Mouse (Mus musculus): ENCODE measurements around the gene Snx19.
A peak's percentile ranks its signal among the peaks of the same experiment; 100 is the strongest.

Snx19 gene

DNA sequence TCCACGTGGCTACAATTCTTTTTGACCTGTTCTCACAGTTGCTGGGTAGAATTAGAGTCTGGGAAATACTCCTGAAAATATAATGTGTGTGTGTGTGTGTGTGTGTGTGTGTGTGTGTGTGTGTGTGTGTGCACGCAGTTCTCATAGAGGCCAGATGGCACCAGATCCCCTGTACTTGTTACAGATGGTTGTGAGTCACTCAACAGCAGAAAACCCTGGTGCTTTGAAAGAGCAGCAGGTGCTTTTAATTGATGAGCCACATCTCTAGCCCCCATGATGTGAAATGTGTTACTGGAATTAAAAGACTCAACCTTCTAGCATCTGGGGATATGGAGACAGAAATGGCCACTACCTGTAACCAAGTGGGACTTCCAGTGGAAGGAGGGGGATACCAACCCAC is 58.3 kb downstream of the Snx19 start:
- no peak for DNase-seq

DNA sequence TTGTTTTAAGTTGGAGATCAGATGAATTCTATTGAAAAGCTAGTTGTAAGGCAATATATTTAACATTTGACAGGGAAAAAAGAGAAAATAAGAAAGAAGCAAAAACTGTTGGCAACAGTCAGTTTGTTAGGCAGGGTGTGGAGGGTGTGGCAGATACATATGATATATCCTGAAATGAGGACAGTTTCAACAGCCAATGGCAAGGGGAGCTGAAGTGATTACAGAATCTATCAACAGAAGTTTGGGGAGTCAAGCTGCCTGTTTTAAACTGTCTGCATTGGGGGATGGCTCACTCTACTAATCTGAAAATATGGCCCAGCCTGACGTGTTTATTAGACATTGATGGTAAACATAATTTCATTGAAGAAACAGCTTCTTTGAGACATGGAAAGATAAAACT is 61.5 kb downstream of the Snx19 start:
- no peak for DNase-seq

DNA sequence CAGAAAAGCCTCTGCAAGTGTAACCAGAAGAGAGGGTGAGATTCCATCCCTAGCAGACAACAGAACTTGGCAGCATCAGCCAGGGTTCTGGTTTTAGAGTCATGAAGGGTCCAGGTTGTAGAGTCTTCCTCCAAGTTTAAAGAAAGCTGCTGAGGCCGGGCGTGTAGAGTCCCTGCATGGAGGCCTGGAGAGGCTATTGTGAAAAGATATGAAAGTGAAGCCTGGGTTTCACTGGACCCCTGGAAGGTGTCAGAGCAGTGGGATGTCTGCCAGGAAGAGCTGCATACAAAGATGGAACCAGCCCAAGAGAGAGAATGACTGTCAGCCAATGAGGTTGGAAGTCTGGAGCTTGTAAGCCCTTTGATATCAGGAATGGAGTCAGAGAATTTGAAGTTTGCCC is 67.5 kb downstream of the Snx19 start:
- DNase-seq = no peak

DNA sequence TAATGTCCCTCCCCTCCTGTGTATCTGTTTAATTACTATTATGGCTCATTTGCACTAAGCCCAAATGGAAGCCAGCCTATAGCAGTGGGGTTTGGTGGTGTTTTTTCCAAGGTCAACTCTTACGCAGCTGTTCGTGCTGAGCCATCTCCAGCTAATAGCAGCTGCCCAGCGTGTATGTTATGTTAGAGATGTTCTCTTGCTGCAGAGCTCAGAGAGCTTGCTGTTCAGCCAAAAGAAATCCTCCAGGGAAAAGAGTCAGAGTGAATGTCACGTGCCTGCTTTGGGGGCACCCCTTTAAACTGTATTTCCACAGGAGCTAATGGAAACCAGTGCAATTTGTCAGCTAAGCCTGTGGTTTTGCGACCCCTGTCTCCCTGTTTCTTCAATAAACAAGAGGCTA is 82.1 kb downstream of the Snx19 start:
- peak in 1 of 2 experiments; percentile 40 for DNase-seq

DNA sequence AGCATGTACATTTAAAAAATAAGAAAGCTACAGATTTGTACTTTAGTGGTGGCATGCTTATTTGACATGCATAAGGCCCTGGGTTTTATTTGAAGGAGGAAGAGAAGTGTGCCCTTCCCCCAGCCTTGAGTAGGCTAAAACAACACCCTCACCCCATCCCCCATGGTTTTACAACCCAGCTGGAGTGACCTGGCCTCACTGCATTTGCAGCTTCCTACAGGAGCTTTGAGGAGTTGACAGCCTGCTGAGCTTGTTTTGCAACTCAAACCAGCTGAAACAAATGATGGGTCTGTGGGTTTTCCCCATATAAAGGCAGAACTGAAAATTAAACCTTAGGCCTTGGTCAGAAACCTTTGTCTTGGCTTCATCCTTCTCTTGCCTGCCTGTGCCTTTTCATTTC is 89.0 kb downstream of the Snx19 start:
- no peak for DNase-seq

All from kidney, postnatal 25 days (tissue).